Mouse (Mus musculus) small intestine, adult 2 months (tissue): Measurements from ENCODE around the gene Mettl21a. TPM values are rescaled to one million over a fixed set of nuclear protein-coding genes. Genes with fewer than 3 reads are reported as not detected.

ENCODE experiments used
- H3K27ac ChIP-seq: fragments of 200-500 bp; 2 replicates; pipeline ENCODE4 v1.5.1; 2012; ENCODE audit warnings: low read depth, low read length, control low read depth, inconsistent platforms; ENCODE audit not compliant: insufficient read depth
- H3K27me3 ChIP-seq: fragments of 200-500 bp; 2 replicates; pipeline ENCODE4 v1.6.1; 2012; ENCODE audit warnings: mild to moderate bottlenecking, moderate library complexity, low read length, inconsistent platforms; ENCODE audit not compliant: control insufficient read depth, insufficient read depth
- H3K36me3 ChIP-seq: fragments of 200-500 bp; 2 replicates; pipeline ENCODE4 v1.6.1; 2012; ENCODE audit warnings: mild to moderate bottlenecking, low read length, control low read depth, inconsistent platforms; ENCODE audit not compliant: control insufficient read depth, insufficient read depth
- H3K4me1 ChIP-seq: fragments of 200-500 bp; 2 replicates; pipeline ENCODE4 v1.6.1; 2012; ENCODE audit warnings: low read length, inconsistent platforms, mixed read lengths; ENCODE audit not compliant: control insufficient read depth, insufficient read depth, insufficient read length
- H3K4me3 ChIP-seq: fragments of 200-500 bp; 2 replicates; pipeline ENCODE4 v1.5.1; 2012; ENCODE audit warnings: low read depth, mild to moderate bottlenecking, control low read depth, inconsistent platforms, low read length, moderate library complexity
- CTCF ChIP-seq: fragments of 200-500 bp; IDR thresholded peaks from 2 replicates; pipeline ENCODE4 v1.5.1; 2012; ENCODE audit warnings: low read depth, mild to moderate bottlenecking, control low read depth, inconsistent platforms, low read length, moderate library complexity, mixed read lengths; ENCODE audit not compliant: insufficient replicate concordance, insufficient read length; ENCODE audit errors: extremely low read depth
- POLR2A ChIP-seq: fragments of 200-500 bp; IDR thresholded peaks from 2 replicates; pipeline ENCODE4 v1.6.1; 2012; ENCODE audit warnings: low read depth, mild to moderate bottlenecking, control low read depth, inconsistent platforms, low read length, moderate library complexity
- WGBS: fragments of 180-500 bp; shearing (Covaris S2); methylation state at CpG from one replicate; pipeline ENCODE4 v1.1.7; 2018; 5-methylcytosine and 5-hydroxymethylcytosine counted together
- polyA plus RNA-seq: library from polyadenylated mRNA; depleted of rRNA; stranded (reverse); fragments of >200 nt; gene quantifications from 2 replicates; pipeline ENCODE4 v1.2.3, GENCODE M21; 2012

The Mettl21a gene
- polyA plus RNA-seq, 1 experiment, result 3.0 TPM

DNA sequence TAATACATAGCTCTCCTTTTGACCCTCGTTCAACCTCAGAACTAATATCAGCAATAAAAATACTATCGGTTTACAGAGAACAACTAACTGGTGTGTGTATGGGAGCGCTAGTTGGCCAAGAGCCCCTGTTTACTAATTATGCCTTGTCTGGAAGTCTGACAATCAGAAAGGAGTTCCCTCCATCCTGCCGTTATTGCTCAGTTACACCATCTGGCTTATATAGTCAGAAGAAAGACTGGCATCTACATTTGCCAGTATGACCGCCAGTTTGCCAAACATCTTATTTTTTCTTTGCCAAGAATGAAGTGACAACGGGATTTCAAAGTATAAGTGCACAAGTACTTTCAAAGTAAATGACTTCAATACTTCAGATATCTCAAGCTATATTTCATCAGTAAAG lies 24.0 kb upstream of the Mettl21a start:
- Histone ChIP-seq H3K4me1 (no peaks in the 10 kb centered on the region), H3K27me3 (no peaks in the 10 kb centered on the region), H3K27ac (no peak overlapping the region), H3K4me3 (no peak overlapping the region), H3K36me3 (no peaks in the 10 kb centered on the region)
- WGBS, result 74% methylated on average over 6 of the region's 6 CpGs
- TF ChIP-seq POLR2A (no peak), CTCF (no peak)

DNA sequence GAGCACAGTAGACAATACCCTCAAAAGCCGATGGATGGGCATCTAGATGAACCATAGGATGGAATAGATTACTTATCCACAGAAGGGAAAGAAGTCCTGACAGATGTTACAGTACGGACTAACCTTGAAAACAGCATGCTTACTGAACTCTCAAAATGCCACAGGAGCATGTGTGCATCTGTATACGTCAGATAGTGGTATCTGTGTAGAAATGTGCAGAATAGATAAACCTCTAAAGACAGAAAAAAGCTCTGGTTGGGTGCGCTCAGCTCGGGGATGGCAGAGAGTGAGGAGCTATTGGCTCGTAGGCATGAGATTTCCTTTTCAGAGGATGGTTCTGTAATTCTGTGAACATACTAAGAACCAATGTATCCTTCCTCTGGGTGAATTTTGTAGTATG lies 22.2 kb upstream of the Mettl21a start:
- H3K27ac ChIP-seq, result no peak overlapping the region
- TF ChIP-seq CTCF, result no peak
- no peak for TF ChIP-seq POLR2A
- no peaks in the 10 kb centered on the region for H3K36me3 ChIP-seq
- H3K4me1 ChIP-seq, result no peaks in the 10 kb centered on the region
- 88% methylated on average over 6 of the region's 6 CpGs for WGBS
- no peaks in the 10 kb centered on the region for H3K27me3 ChIP-seq
- H3K4me3 ChIP-seq, result no peak overlapping the region

DNA sequence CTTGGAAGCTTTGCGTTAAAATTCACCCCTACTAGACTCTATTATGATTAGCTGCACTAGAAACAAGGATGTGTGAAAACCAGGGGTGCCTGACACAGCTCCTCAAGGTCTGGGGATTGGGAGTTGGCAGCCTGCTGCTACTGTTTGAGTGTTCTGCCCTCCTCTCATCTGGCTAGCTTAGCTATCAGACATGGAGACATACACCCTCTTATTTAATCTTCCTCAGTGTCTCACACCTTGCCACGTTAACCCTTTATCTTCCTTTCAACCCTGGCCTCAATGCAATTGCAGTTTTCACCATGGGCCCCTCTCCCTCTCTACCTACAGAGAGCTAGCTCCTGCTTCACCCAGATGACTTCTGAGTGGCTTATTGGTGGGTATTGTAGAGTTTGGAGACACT lies 18.6 kb upstream of the Mettl21a start:
- TF ChIP-seq POLR2A (no peak), CTCF (no peak)
- H3K36me3 ChIP-seq, result no peaks in the 10 kb centered on the region
- H3K27me3 ChIP-seq, result no peaks in the 10 kb centered on the region
- H3K4me1 ChIP-seq, result peaks cover 4% of the 10 kb centered on the region; the same call in 1 of the 2 replicates
- H3K4me3 ChIP-seq, result no peak overlapping the region
- H3K27ac ChIP-seq, result no peak overlapping the region
- WGBS, result 50% methylated on average over 2 of the region's 2 CpGs

DNA sequence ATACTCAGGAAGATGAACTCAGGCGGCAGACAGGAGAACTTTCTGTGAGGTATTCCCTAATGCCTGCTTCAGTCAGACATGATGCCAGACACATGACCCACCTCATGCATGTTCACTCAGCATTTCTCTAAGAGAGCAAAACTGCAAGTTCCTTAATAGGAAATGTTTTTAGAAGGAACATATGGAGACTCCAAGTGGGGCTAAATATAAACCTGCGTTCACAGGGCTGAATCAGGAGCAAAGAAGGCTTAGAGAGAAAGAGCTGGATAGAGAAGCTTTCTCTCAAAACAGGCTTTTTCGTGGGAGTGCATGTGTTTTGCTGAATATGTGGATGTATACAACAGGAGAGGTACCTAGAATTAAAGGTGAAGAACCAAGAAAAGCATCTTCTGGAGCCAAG lies 16.2 kb upstream of the Mettl21a start:
- H3K27ac ChIP-seq, result no peak overlapping the region
- peaks cover 4% of the 10 kb centered on the region; the same call in 1 of the 2 replicates for H3K4me1 ChIP-seq
- TF ChIP-seq CTCF (no peak), POLR2A (no peak)
- WGBS, result 79% methylated on average over 3 of the region's 3 CpGs
- no peaks in the 10 kb centered on the region for H3K27me3 ChIP-seq
- H3K4me3 ChIP-seq, result no peak overlapping the region
- no peaks in the 10 kb centered on the region for H3K36me3 ChIP-seq

DNA sequence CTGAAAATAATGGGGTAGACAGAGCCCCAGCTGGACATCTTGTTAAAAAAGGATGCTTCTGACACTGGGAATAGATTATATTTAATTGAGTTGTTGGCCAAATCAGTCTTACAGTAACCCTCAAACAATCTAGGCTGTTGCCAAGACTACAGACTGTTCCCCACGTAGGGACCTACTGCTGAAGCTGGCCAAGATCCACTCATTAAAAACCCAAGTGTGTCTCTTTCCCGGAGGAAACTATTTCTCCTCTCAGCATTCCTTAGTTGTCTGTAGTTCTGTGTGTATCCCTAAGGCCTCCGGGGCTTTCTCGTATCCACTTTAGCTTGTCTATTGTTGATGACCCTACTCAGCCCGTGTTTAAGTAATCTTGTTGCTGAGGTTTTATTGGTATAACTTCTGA lies 14.5 kb upstream of the Mettl21a start:
- WGBS, result 66% methylated on average over 5 of the region's 5 CpGs
- Histone ChIP-seq H3K4me1 (peaks cover 4% of the 10 kb centered on the region; the same call in 1 of the 2 replicates), H3K27ac (no peak overlapping the region), H3K36me3 (no peaks in the 10 kb centered on the region), H3K27me3 (no peaks in the 10 kb centered on the region), H3K4me3 (no peak overlapping the region)
- TF ChIP-seq POLR2A (no peak), CTCF (no peak)

DNA sequence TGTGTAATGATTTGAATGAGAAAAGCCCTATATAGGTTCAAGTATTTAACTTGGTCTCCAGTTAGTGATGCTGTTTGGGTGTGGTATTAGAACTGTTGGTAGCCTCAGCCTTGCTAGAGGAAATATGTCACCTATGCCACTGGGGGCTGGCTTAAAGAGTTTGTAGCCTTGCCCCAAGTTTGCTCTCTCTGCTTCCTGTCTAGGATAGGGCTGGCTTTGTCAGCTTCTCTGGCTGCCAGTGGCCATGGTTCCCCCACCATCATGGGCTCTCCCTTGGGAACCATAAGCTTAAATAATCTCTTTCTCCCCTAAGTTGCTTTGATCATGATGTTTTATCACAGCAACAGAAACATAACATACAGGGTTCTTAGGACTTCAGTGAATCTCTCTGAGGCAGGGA lies 8.2 kb upstream of the Mettl21a start:
- no peak overlapping the region for H3K27ac ChIP-seq
- TF ChIP-seq CTCF (no peak), POLR2A (no peak)
- no peak overlapping the region for H3K4me3 ChIP-seq
- no peaks in the 10 kb centered on the region for H3K36me3 ChIP-seq
- no peaks in the 10 kb centered on the region for H3K4me1 ChIP-seq
- no peaks in the 10 kb centered on the region for H3K27me3 ChIP-seq

DNA sequence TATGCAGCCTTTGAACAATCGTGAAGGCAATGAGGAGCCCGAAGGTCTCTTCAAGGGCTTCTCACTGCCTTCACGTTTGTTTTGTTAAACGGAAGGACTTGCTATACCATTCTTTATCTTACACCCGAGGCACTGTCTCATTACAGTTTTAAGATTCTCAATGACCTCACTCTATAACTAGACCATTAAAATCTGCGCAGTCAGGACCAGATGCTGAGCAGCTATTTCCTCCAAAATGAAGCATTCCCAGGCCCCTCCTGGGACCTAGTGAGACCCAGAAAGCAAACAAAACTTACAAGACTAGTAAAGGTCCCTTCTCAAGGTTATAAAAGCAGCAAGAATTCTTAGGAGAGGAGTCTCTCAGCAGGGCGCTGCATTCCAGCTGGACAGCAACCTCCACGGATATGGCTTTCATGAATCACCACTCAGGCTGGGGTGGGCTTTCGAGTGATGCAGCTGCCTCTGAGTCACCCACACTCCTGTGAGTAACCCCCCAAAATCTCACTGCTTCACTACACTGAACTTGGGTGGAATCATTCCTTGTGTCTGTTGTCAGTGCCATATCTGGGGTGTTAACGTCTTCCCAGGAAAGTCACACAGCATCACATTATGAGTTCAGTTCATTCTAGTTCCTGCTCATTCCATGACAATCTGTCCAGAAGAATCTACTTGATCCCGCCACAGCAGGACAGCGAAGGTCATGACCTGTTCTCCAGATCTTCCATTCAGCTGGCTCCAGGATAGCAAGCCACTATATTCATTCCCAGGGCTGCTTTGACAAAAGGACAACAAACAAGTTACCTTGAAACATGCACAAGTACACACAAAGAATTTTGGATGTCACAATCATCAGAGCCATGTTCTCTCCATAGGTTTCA lies 6.8 kb upstream of the Mettl21a start:
- WGBS, result 67% methylated on average over 12 of the region's 12 CpGs

More for the DNA sequence above, 6.8 kb upstream of the Mettl21a start:
- TF ChIP-seq CTCF (no peak), POLR2A (no peak)
- no peak overlapping the region for H3K27ac ChIP-seq
- no peaks in the 10 kb centered on the region for H3K27me3 ChIP-seq
- no peaks in the 10 kb centered on the region for H3K36me3 ChIP-seq
- H3K4me1 ChIP-seq, result no peaks in the 10 kb centered on the region
- no peak overlapping the region for H3K4me3 ChIP-seq
